Mouse (Mus musculus) liver, embryonic 15.5 days (tissue): ENCODE data around the gene Crmp1. TPM values are rescaled to one million over a fixed set of nuclear protein-coding genes. Genes with fewer than 3 reads are reported as not detected.

ENCODE experiments used
- ATAC-seq: fragments of 200-750 bp; cut with Nextera tagmentation; 2 replicates; pipeline ENCODE4 v1.8.0; 2017; ENCODE audit warnings: moderate number of reproducible peaks, mild to moderate bottlenecking, moderate library complexity; ENCODE audit not compliant: insufficient read depth
- H3K27ac ChIP-seq: fragments of 300-500 bp; sonication (generic); replicated peaks from 2 replicates; pipeline ENCODE4 v1.5.1; 2015; ENCODE audit warnings: mild to moderate bottlenecking, inconsistent platforms
- H3K27me3 ChIP-seq: fragments of 300-500 bp; sonication (generic); 2 replicates; pipeline ENCODE4 v1.6.1; 2015; ENCODE audit warnings: mild to moderate bottlenecking, inconsistent platforms
- H3K36me3 ChIP-seq: fragments of 300-500 bp; sonication (generic); replicated peaks from 2 replicates; pipeline ENCODE4 v1.6.1; 2015; ENCODE audit warnings: moderate library complexity, mild to moderate bottlenecking, inconsistent platforms
- H3K4me1 ChIP-seq: fragments of 300-500 bp; sonication (generic); replicated peaks from 2 replicates; pipeline ENCODE4 v1.6.1; 2015; ENCODE audit warnings: inconsistent platforms
- H3K4me2 ChIP-seq: fragments of 300-500 bp; sonication (generic); 2 replicates; pipeline ENCODE4 v1.6.1; 2015; ENCODE audit warnings: moderate library complexity, mild to moderate bottlenecking, inconsistent platforms
- H3K4me3 ChIP-seq: fragments of 300-500 bp; sonication (generic); replicated peaks from 2 replicates; pipeline ENCODE4 v1.5.1; 2015; ENCODE audit warnings: mild to moderate bottlenecking, inconsistent platforms
- H3K9ac ChIP-seq: fragments of 300-500 bp; sonication (generic); 2 replicates; pipeline ENCODE4 v1.6.1; 2015; ENCODE audit warnings: moderate library complexity, mild to moderate bottlenecking, inconsistent platforms
- H3K9me3 ChIP-seq: fragments of 300-500 bp; sonication (generic); replicated peaks from 2 replicates; pipeline ENCODE4 v1.6.1; 2016; ENCODE audit warnings: inconsistent platforms
- WGBS: fragments of 180-500 bp; shearing (Covaris S2); methylation state at CpG from one replicate; pipeline ENCODE4 v1.1.7; 2015; ENCODE audit warnings: mixed read lengths; ENCODE audit not compliant: insufficient replicate concordance; 5-methylcytosine and 5-hydroxymethylcytosine counted together
- polyA plus RNA-seq: library from polyadenylated mRNA; unstranded; fragments of >200 nt; fragmentation: Nextera tagmentation; extraction: Ambion mirVana; gene quantifications from 2 replicates; pipeline ENCODE4 v1.2.1, GENCODE M21; 2015

The Crmp1 gene
- polyA plus RNA-seq, 1 experiment from 2014 or later: 1.6 TPM

DNA sequence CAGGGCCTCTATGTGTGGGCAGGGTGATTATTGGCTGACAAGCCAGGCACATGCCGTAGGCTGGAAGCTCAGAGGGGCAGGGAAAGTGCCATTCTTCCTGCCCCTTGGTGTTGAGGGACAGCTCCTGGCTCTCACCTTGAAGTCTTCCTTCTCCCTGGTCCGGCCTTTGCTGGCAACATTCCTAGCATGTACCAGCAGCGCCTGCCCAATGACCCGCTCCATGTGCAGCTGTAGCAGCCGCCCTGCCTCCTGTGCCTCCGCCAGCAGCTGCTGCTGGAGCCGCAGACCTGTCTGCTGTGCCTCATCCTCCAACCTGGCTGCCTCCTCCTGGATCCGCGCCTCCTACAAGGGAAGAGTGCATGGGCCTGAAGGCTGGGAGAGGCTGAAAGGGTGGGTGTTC lies 68.3 kb downstream of the Crmp1 start:
- no peak overlapping the region for H3K27ac ChIP-seq
- no peaks in the 10 kb centered on the region for H3K36me3 ChIP-seq
- no peak overlapping the region for H3K4me3 ChIP-seq
- no peaks in the 10 kb centered on the region for H3K9me3 ChIP-seq
- H3K4me1 ChIP-seq: no peaks in the 10 kb centered on the region
- no peak overlapping the region for H3K9ac ChIP-seq
- H3K27me3 ChIP-seq: no peaks in the 10 kb centered on the region
- ATAC-seq: no peak
- no peak overlapping the region for H3K4me2 ChIP-seq
- 70% methylated on average over 9 of the region's 9 CpGs for WGBS

DNA sequence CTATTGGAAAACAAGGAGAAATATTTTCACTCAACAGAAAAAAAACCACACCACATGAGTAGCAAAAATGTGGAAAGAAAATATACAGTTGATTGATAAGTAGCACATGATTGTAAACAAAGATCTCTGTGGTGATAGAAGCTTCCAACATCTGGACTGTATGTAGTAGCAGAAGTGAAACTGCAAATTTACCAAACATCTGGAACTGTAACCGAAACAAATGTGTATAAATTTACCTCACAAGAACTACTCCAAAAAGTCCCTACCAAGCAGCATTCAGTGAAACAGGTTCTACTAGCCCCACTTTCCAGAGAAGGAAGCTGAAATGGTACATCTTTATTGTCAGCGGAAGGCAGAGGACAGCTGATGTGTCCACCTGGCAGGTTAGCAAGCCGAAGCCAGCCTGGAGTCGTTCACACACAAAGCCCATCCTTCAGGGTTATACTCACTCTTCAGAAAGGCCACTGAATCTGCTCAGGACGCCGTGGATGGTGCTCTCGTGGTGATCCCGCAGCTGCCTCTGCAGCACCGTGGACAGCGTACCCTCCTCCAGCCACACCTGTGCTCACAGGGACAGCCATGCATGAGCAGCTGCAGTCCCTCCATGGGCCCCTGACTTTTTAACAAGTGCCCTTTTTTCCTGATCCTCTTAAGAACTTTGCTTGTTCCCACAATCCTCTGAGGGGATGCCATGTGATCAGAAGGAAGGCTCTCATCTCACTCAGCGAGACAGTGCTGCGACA lies 71.4 kb downstream of the Crmp1 start:
- H3K4me2 ChIP-seq: no peak overlapping the region
- no peaks in the 10 kb centered on the region for H3K27me3 ChIP-seq
- 70% methylated on average over 12 of the region's 12 CpGs for WGBS
- H3K9ac ChIP-seq: no peak overlapping the region
- no peaks in the 10 kb centered on the region for H3K36me3 ChIP-seq
- H3K4me1 ChIP-seq: no peaks in the 10 kb centered on the region
- H3K4me3 ChIP-seq: no peak overlapping the region
- H3K27ac ChIP-seq: no peak overlapping the region
- H3K9me3 ChIP-seq: no peaks in the 10 kb centered on the region
- ATAC-seq: no peak

DNA sequence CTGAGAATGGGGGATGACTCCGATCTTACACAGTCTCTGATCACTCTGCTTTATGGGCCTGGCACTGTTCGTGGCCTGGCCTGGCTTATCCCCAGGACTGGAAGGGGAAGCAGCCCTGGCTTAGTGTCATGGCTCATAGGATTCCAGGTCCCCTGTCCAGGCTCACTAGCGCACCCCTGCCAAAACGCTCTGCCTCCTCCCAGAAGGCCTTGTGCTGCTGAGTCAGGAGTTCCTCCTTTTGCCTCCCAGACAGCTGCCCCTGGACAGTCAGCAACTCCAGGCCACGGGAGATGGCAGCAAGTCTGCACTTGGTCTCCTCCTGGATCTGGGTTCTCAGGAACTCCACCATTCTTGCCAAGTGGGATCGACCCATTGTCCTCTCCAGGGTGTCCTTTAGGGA lies 77.0 kb downstream of the Crmp1 start:
- ATAC-seq: no peak
- Histone ChIP-seq H3K27me3 (no peaks in the 10 kb centered on the region), H3K4me2 (no peak overlapping the region), H3K36me3 (no peaks in the 10 kb centered on the region), H3K27ac (no peak overlapping the region), H3K4me1 (no peaks in the 10 kb centered on the region), H3K9me3 (no peaks in the 10 kb centered on the region), H3K4me3 (no peak overlapping the region), H3K9ac (no peak overlapping the region)
- 64% methylated on average over 6 of the region's 6 CpGs for WGBS

DNA sequence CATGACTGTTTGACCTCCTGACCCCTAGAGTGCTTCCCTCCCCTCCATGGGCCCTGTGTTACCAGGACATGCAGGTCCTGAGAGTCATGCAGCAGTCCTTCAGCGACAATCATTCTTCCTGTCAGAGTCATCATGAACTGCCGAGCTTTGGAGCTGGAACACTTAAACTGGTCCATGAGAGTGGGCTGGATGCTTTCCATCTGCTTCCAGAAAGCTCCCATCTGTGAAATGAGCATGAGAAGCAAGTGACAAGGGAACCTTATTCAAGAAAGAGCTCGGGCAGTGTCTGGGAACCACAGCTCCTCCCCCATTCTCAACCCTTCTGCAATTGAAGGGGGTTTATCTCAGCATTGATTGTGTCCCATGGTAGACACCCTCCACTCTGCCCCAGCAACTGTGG lies 78.4 kb downstream of the Crmp1 start:
- no peaks in the 10 kb centered on the region for H3K27me3 ChIP-seq
- WGBS: 53% methylated on average over 3 of the region's 3 CpGs

DNA sequence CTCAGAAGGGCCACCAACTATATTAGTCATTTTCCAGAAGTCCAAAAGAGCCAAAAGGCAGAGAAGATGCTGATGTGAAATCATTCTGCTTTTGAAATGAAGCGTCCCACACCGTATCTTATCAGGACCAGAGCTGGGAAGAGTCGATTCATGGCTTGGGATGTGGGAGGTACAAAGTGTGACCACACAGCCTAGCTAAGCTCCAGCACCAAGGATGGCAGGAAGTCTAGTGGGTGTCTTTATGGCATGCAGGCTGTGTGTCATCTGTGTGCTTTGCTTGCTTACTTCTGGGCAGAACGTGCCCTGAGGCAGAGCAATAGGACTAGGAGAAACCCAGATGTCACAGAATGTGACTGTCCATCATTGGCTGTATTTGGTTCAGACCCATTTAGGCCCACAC lies 79.0 kb downstream of the Crmp1 start:
- Histone ChIP-seq H3K36me3 (no peaks in the 10 kb centered on the region), H3K27me3 (no peaks in the 10 kb centered on the region), H3K4me3 (no peak overlapping the region), H3K9me3 (no peaks in the 10 kb centered on the region), H3K27ac (no peak overlapping the region), H3K9ac (no peak overlapping the region), H3K4me2 (no peak overlapping the region), H3K4me1 (no peaks in the 10 kb centered on the region)
- WGBS: 56% methylated on average over 4 of the region's 4 CpGs
- ATAC-seq: no peak

More for the DNA sequence above, 78.4 kb downstream of the Crmp1 start:
- H3K9me3 ChIP-seq: no peaks in the 10 kb centered on the region
- no peak for ATAC-seq
- no peak overlapping the region for H3K4me3 ChIP-seq
- H3K4me2 ChIP-seq: no peak overlapping the region
- H3K4me1 ChIP-seq: no peaks in the 10 kb centered on the region
- no peak overlapping the region for H3K9ac ChIP-seq
- no peak overlapping the region for H3K27ac ChIP-seq
- H3K36me3 ChIP-seq: no peaks in the 10 kb centered on the region

DNA sequence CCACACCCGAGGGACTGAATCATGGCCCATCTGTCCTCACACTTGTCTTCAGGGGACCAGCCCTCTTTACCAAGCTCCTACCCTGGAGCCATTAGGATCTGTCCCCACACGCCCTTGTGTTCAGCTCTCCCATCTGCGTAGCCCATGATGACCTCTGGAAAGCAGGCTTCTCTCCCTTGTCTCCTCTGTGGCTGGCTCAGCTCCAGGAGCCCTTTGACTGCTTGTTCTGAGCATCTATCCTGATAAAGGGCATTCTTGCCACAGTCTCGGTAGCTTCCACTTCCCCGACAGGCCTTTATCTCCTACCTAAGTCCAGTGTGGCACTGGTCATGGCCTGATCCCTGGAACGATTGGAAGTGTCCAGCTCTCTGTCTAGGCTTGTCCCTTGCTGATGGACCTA lies 84.9 kb downstream of the Crmp1 start:
- Histone ChIP-seq H3K4me3 (no peak overlapping the region), H3K36me3 (no peaks in the 10 kb centered on the region), H3K27me3 (no peaks in the 10 kb centered on the region), H3K27ac (no peak overlapping the region), H3K9ac (no peak overlapping the region), H3K4me2 (no peak overlapping the region), H3K4me1 (no peaks in the 10 kb centered on the region), H3K9me3 (no peaks in the 10 kb centered on the region)
- ATAC-seq: no peak
- 72% methylated on average over 6 of the region's 6 CpGs for WGBS

DNA sequence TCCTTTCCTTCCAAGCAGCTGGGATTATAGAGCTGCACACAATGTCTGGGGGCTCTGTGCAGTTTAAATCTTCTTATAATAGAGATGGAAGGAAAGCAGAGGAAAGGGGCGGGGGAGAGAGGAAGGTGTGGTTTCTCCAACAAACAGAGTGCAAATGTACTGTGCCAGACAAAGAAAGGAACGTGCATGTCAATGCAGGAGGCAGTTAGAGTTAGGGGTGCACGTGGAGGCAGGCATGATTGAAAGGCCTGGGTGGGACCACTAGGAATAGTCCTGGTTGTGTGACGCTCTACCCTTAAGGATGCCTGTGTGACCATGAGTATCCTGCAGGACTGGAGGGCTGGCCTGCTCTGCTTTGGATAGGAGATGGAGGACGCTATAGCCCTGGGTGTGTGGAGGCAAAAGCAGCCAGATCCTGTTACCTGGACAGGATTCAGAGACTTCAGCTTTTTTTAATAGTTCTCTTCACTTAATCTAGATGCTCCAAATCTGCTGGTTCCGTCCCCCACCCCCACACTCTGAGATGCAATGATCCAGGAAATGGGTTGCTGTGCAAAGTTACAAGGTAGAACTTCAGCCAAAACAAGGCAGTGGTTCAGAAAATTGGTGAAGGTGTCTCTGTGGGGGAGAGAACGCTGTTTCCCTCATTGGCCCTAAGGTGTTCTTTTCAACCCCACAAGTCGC lies 88.9 kb downstream of the Crmp1 start:
- H3K27me3 ChIP-seq: peaks cover 2% of the 10 kb centered on the region; the same call in 1 of the 2 replicates
- H3K36me3 ChIP-seq: no peaks in the 10 kb centered on the region
- no peak overlapping the region for H3K9ac ChIP-seq
- no peak overlapping the region for H3K4me2 ChIP-seq
- H3K4me3 ChIP-seq: no peak overlapping the region
- no peaks in the 10 kb centered on the region for H3K9me3 ChIP-seq
- no peak overlapping the region for H3K27ac ChIP-seq
- H3K4me1 ChIP-seq: no peaks in the 10 kb centered on the region
- ATAC-seq: no peak
- 45% methylated on average over 8 of the region's 8 CpGs for WGBS

DNA sequence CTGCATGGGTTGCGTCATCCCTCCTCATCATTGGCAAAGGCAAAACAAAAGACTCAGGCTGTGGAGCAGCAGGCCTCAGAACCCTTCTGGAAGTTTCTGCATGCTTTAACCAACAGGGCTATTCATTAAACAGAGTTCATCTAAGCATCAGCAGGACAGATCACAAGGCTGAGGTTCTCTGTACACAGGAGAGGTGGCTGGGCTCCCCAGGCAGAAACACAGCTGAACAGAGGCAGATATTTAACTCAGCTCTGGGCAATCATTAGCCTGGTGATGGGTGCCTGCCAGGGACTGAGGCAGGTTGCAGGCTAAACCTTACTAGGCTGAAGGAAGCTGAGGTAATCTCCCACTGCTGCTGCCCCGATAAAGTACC lies 89.4 kb downstream of the Crmp1 start:
- no peak overlapping the region for H3K4me3 ChIP-seq
- H3K36me3 ChIP-seq: no peaks in the 10 kb centered on the region
- H3K4me2 ChIP-seq: no peak overlapping the region
- peaks cover 7% of the 10 kb centered on the region; the same call in 1 of the 2 replicates for H3K27me3 ChIP-seq
- no peak overlapping the region for H3K27ac ChIP-seq
- peak; percentile 62; the same call in 1 of the 2 replicates for ATAC-seq
- no peaks in the 10 kb centered on the region for H3K4me1 ChIP-seq
- no peak overlapping the region for H3K9ac ChIP-seq
- WGBS: 63% methylated on average over 2 of the region's 2 CpGs
- no peaks in the 10 kb centered on the region for H3K9me3 ChIP-seq

DNA sequence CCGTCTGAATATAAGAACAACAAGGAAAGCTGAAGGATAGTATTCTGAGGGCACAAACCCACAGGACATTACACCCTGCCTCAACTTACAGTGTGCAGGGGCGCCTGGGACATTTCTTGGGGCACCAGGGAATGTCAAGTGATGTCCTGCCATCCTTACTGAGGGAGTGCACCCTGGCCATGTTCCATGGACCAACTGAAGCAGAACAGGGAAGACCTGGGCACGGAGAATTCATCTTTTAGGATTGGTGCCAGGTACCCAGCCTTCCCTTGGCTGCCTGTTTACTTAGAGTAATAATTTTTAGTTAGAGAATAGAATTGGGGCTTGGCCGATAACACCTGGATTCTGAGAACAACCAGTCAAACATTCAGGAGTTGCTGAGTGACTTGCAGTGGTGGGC lies 90.3 kb downstream of the Crmp1 start:
- no peak for ATAC-seq

DNA sequence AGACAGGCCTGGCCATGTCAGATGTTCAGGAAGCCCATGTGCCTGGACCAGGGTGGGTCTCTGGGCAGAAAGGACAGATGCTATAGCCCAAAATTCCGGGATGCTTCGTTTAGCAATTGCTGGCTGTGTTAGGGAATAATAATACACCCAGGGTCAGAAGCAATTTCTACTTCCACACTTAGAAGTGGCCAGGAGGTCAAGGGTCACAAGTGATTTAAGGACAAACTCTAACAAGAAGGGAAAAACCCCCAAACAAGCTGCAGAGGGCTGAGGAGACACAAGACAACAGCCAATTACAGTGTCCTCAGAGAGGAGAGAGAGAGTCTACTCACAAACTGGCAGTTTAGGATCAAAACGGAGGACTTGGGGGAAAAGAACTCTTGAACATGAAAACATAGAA lies 93.3 kb downstream of the Crmp1 start:
- Histone ChIP-seq H3K4me2 (no peak overlapping the region), H3K27me3 (peaks cover 36% of the 10 kb centered on the region), H3K9me3 (no peaks in the 10 kb centered on the region), H3K9ac (no peak overlapping the region), H3K36me3 (no peaks in the 10 kb centered on the region), H3K27ac (no peak overlapping the region), H3K4me3 (no peak overlapping the region), H3K4me1 (0 out of 2 replicates have a peak, but pooled peaks cover 7% of the 10 kb centered on the region)
- ATAC-seq: no peak
- 30% methylated on average over 3 of the region's 3 CpGs for WGBS

More for the DNA sequence above, 90.3 kb downstream of the Crmp1 start:
- Histone ChIP-seq H3K4me1 (0 out of 2 replicates have a peak, but pooled peaks cover 2% of the 10 kb centered on the region), H3K9me3 (no peaks in the 10 kb centered on the region), H3K4me3 (no peak overlapping the region), H3K27ac (no peak overlapping the region), H3K27me3 (peaks cover 16% of the 10 kb centered on the region), H3K36me3 (no peaks in the 10 kb centered on the region), H3K9ac (no peak overlapping the region), H3K4me2 (no peak overlapping the region)
- WGBS: 46% methylated on average over 4 of the region's 4 CpGs

DNA sequence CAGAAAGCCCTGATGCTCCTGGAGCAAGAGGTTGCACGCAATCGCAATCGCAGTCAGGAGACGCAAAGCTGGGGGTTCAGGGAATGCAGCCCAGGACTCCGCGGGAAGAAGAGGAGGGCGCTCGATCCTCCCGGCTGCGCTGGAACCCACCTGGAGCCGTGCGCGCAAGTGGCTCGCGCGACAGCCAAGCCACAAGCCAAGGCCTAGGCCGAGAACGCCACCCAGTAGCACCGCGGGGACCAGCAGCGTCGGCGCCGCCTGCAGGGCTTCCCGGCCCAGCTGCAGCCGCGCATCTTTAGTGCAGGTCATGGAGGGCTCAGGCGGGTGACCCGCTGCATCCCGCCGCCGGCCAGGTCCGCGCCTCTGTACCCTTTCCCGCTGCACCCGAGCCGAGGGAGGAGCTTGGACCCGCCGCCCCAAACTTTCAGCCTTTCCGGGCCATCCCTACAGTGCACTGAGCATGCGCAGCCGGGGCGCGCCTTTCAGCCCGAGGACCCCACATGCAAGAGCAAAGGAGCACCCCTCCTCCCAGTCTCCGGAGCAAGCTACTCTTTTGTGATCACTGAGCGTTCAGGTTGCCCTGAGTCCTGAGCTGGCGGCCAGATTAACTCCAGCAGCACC lies 94.9 kb downstream of the Crmp1 start, which contains the start of gene Evc:
TSS of gene Evc (minus strand) at position 410 of the 621 bp plus-strand sequence.
- Histone ChIP-seq H3K4me3 (peak within 1 kb of the TSS; percentile 53), H3K36me3 (no peaks in the 10 kb centered on the region), H3K9ac (no peak within 1 kb of the TSS), H3K27ac (no peak within 1 kb of the TSS), H3K9me3 (no peaks in the 10 kb centered on the region), H3K27me3 (peaks cover 36% of the 10 kb centered on the region), H3K4me1 (0 out of 2 replicates have a peak, but pooled peaks cover 7% of the 10 kb centered on the region), H3K4me2 (peak within 1 kb of the TSS; percentile 72)
- under 1% methylated on average over 48 of the region's 48 CpGs for WGBS
- ATAC-seq: no peak; the same call in 1 of the 2 replicates
